Mouse (Mus musculus) heart, embryonic 12.5 days (tissue): ENCODE measurements around the gene Lrg1. TPM values are rescaled to one million over a fixed set of nuclear protein-coding genes. Genes with fewer than 3 reads are reported as not detected.

Source experiments
- ATAC-seq: fragments of 200-750 bp; cut with Nextera tagmentation; 2 replicates; pipeline ENCODE4 v1.8.0; 2017; ENCODE audit warnings: moderate TSS enrichment, moderate library complexity; ENCODE audit not compliant: insufficient number of reproducible peaks, low FRiP score
- H3K27ac ChIP-seq: fragments of 300-500 bp; sonication (generic); 2 replicates; pipeline ENCODE4 v1.5.1; 2016; ENCODE audit warnings: mild to moderate bottlenecking, moderate library complexity; ENCODE audit not compliant: poor library complexity, severe bottlenecking
- H3K27me3 ChIP-seq: fragments of 300-500 bp; sonication (generic); replicated peaks from 2 replicates; pipeline ENCODE4 v1.6.1; 2016; ENCODE audit warnings: mild to moderate bottlenecking, moderate library complexity
- H3K36me3 ChIP-seq: fragments of 300-500 bp; sonication (generic); 2 replicates; pipeline ENCODE4 v1.6.1; 2016; ENCODE audit warnings: mild to moderate bottlenecking, moderate library complexity
- H3K4me1 ChIP-seq: fragments of 300-500 bp; sonication (generic); replicated peaks from 2 replicates; pipeline ENCODE4 v1.6.1; 2016; ENCODE audit warnings: mild to moderate bottlenecking
- H3K4me2 ChIP-seq: fragments of 300-500 bp; sonication (generic); 2 replicates; pipeline ENCODE4 v1.6.1; 2016; ENCODE audit warnings: mild to moderate bottlenecking, moderate library complexity
- H3K4me3 ChIP-seq: fragments of 300-500 bp; sonication (generic); 2 replicates; pipeline ENCODE4 v1.5.1; 2016; ENCODE audit warnings: mild to moderate bottlenecking
- H3K9ac ChIP-seq: fragments of 300-500 bp; sonication (generic); 2 replicates; pipeline ENCODE4 v1.6.1; 2016; ENCODE audit warnings: mild to moderate bottlenecking, moderate library complexity
- H3K9me3 ChIP-seq: fragments of 300-500 bp; sonication (generic); replicated peaks from 2 replicates; pipeline ENCODE4 v1.6.1; 2016; ENCODE audit warnings: mild to moderate bottlenecking, moderate library complexity
- WGBS: fragments of 180-500 bp; shearing (Covaris S2); methylation state at CpG from one replicate; pipeline ENCODE4 v1.1.7; 2016; 5-methylcytosine and 5-hydroxymethylcytosine counted together
- polyA plus RNA-seq: library from polyadenylated mRNA; unstranded; fragments of >200 nt; fragmentation: Nextera tagmentation; extraction: Ambion mirVana; gene quantifications from 2 replicates; pipeline ENCODE4 v1.2.1, GENCODE M21; 2016

The Lrg1 gene
- polyA plus RNA-seq, 1 experiment from 2014 or later, result not detected

- Histone ChIP-seq H3K4me3 (no peak overlapping the region), H3K36me3 (peaks cover 57% of the 10 kb centered on the region), H3K27me3 (no peaks in the 10 kb centered on the region), H3K4me2 (no peak overlapping the region), H3K4me1 (peaks cover 17% of the 10 kb centered on the region), H3K9me3 (no peaks in the 10 kb centered on the region), H3K27ac (no peak overlapping the region), H3K9ac (no peak overlapping the region)
- ATAC-seq, result no peak
- 92% methylated on average over 5 of the region's 5 CpGs for WGBS
These were observed 49.6 kb downstream of the Lrg1 start for GRCm38 (mm10) chr17:56072243-56072642.

GRCm38 (mm10) chr17:56071126-56071525 lies 50.7 kb downstream of the Lrg1 start:
- Histone ChIP-seq H3K4me2 (no peak overlapping the region), H3K9me3 (0 out of 2 replicates have a peak, but pooled peaks cover 2% of the 10 kb centered on the region), H3K27me3 (no peaks in the 10 kb centered on the region), H3K36me3 (peaks cover 68% of the 10 kb centered on the region), H3K4me3 (no peak overlapping the region), H3K27ac (no peak overlapping the region), H3K4me1 (peaks cover 17% of the 10 kb centered on the region), H3K9ac (no peak overlapping the region)
- no peak for ATAC-seq

Other genes with a start within 250 kb of the Lrg1 start
- gene Zfp119a, start 243.1 kb downstream of the Lrg1 start, polyA plus RNA-seq, result 6.3 and 7.4 TPM in 2 replicates
- gene Zfp959, start 229.9 kb downstream of the Lrg1 start, polyA plus RNA-seq, result 7.3 and 8.0 TPM in 2 replicates
- gene Zfp119b, start 172.5 kb downstream of the Lrg1 start, polyA plus RNA-seq, result 3.1 and 4.3 TPM in 2 replicates
- 0.40 TPM in 1 of 2 replicates, not detected in the other for gene Ebi3, start 169.4 kb downstream of the Lrg1 start, polyA plus RNA-seq
- gene Yju2, start 162.9 kb downstream of the Lrg1 start, polyA plus RNA-seq, result 17.4 and 17.5 TPM in 2 replicates
- gene Shd, start 151.5 kb downstream of the Lrg1 start, polyA plus RNA-seq, result 7.2 and 9.2 TPM in 2 replicates
- gene Fsd1, start 135.5 kb downstream of the Lrg1 start, polyA plus RNA-seq, result 5.2 and 5.6 TPM in 2 replicates
- gene Stap2, start 116.4 kb downstream of the Lrg1 start, polyA plus RNA-seq, result 10.2 and 10.4 TPM in 2 replicates
- gene Mpnd, start 116.3 kb downstream of the Lrg1 start, polyA plus RNA-seq, result 75.4 and 78.7 TPM in 2 replicates
- 93.2 and 96.6 TPM in 2 replicates for gene Sh3gl1, start 85.4 kb downstream of the Lrg1 start, polyA plus RNA-seq
- gene Chaf1a, start 81.6 kb downstream of the Lrg1 start, polyA plus RNA-seq, result 22.0 and 22.6 TPM in 2 replicates
- 35.5 and 39.8 TPM in 2 replicates for gene Ubxn6, start 47.0 kb downstream of the Lrg1 start, polyA plus RNA-seq
- gene Hdgfl2, start 42.4 kb downstream of the Lrg1 start, polyA plus RNA-seq, result 93.1 and 95.1 TPM in 2 replicates
- 0.05 and 0.12 TPM in 2 replicates for gene Plin4, start 12.2 kb downstream of the Lrg1 start, polyA plus RNA-seq
- 0.09 and 0.17 TPM in 2 replicates for gene Plin5, start 4.4 kb downstream of the Lrg1 start, polyA plus RNA-seq
- 0.44 and 0.57 TPM in 2 replicates for gene Sema6b, start 18.3 kb upstream of the Lrg1 start, polyA plus RNA-seq
- gene Tnfaip8l1, start 40.5 kb upstream of the Lrg1 start, polyA plus RNA-seq, result 4.8 and 5.0 TPM in 2 replicates
- gene Mydgf, start 61.9 kb upstream of the Lrg1 start, polyA plus RNA-seq, result 72.9 and 73.2 TPM in 2 replicates
- 27.8 and 28.4 TPM in 2 replicates for gene Dpp9, start 96.9 kb upstream of the Lrg1 start, polyA plus RNA-seq
- gene Fem1a, start 134.8 kb upstream of the Lrg1 start, polyA plus RNA-seq, result 19.5 and 19.9 TPM in 2 replicates
- gene Ticam1, start 154.8 kb upstream of the Lrg1 start, polyA plus RNA-seq, result 8.6 and 9.5 TPM in 2 replicates
- gene Plin3, start 170.9 kb upstream of the Lrg1 start, polyA plus RNA-seq, result 59.1 and 60.0 TPM in 2 replicates
- not detected in 2 replicates for gene Arrdc5, start 178.3 kb upstream of the Lrg1 start, polyA plus RNA-seq
- gene Uhrf1, start 181.3 kb upstream of the Lrg1 start, polyA plus RNA-seq, result 88.4 and 91.2 TPM in 2 replicates
- 34.3 and 37.1 TPM in 2 replicates for gene Kdm4b, start 204.1 kb upstream of the Lrg1 start, polyA plus RNA-seq